Mouse (Mus musculus) CH12.LX (cell line): ENCODE data around the gene Bsn. TPM values are rescaled to one million over a fixed set of nuclear protein-coding genes. Genes with fewer than 3 reads are reported as not detected.

Source experiments
- DNase-seq: peaks from one replicate; pipeline ENCODE4 v3.0.0-alpha.2; 2013; ENCODE audit errors: extremely low read depth
- H3K27ac ChIP-seq: 2 replicates; pipeline ENCODE4 v1.5.1; 2012; ENCODE audit warnings: low read depth, mild to moderate bottlenecking, control low read depth, moderate library complexity; ENCODE audit not compliant: insufficient read depth
- H3K27me3 ChIP-seq: replicated peaks from 2 replicates; pipeline ENCODE3; 2012; ENCODE audit warnings: inconsistent platforms
- H3K36me3 ChIP-seq, 2 experiments: replicated peaks in 1 of 2; 2 replicates each; pipeline versions ENCODE3 to v1.6.1; 2012; ENCODE audit warnings: inconsistent platforms in 1 of 2, low read length in 1 of 2, mild to moderate bottlenecking in 1 of 2, mixed read lengths in 1 of 2, moderate library complexity in 1 of 2; ENCODE audit not compliant: control insufficient read depth in 1 of 2, insufficient read depth in 1 of 2
- H3K4me1 ChIP-seq, 2 experiments: 2 replicates each; pipeline ENCODE4 v1.6.1; 2012; ENCODE audit warnings: inconsistent platforms in 1 of 2, moderate library complexity in 1 of 2; ENCODE audit not compliant: insufficient read depth in 2 of 2, control insufficient read depth in 1 of 2
- H3K4me2 ChIP-seq: 2 replicates; pipeline ENCODE4 v1.6.1; 2012; ENCODE audit warnings: low read depth, mild to moderate bottlenecking, control low read depth; ENCODE audit not compliant: poor library complexity, insufficient read depth, severe bottlenecking
- H3K4me3 ChIP-seq, 3 experiments: fragments of 150-350 bp in 1 of 3; sonication (generic) in 1 of 3; replicated peaks in 1 of 3; 2 replicates each; pipeline versions ENCODE3 to v1.5.1; 2011 to 2012; ENCODE audit warnings: low read depth in 2 of 3, low read length in 2 of 3, mild to moderate bottlenecking in 2 of 3, moderate library complexity in 2 of 3, control low read depth in 1 of 3, improper control_type of control experiment in 1 of 3, inconsistent platforms in 1 of 3, mixed read lengths in 1 of 3; ENCODE audit not compliant: poor library complexity in 1 of 3
- H3K79me2 ChIP-seq: replicated peaks from 2 replicates; pipeline ENCODE4 v1.6.1; 2012; ENCODE audit warnings: mild to moderate bottlenecking, moderate library complexity; ENCODE audit not compliant: control insufficient read depth, poor library complexity, insufficient read depth, severe bottlenecking; ENCODE audit errors: extremely low read depth
- H3K9ac ChIP-seq: 2 replicates; pipeline ENCODE4 v1.6.1; 2012; ENCODE audit warnings: low read depth, mild to moderate bottlenecking, control low read depth, moderate library complexity; ENCODE audit not compliant: insufficient read depth
- H3K9me3 ChIP-seq: replicated peaks from 2 replicates; pipeline ENCODE3; 2012; ENCODE audit warnings: low read length, inconsistent platforms, mixed read lengths
- CTCF ChIP-seq, 2 experiments: IDR thresholded peaks in 1 of 2; conservative IDR thresholded peaks in 1 of 2; 2 replicates each; pipeline ENCODE4 v1.5.1; 2011 to 2012; ENCODE audit warnings: low read depth in 2 of 2, low read length in 2 of 2, improper control_type of control experiment in 1 of 2, inconsistent platforms in 1 of 2, mild to moderate bottlenecking in 1 of 2, moderate library complexity in 1 of 2
- E2F4 ChIP-seq: IDR thresholded peaks from 2 replicates; pipeline ENCODE4 v1.6.1; 2011; ENCODE audit warnings: low read depth, low read length, improper control_type of control experiment; ENCODE audit not compliant: insufficient replicate concordance
- EP300 ChIP-seq: IDR thresholded peaks from 2 replicates; pipeline ENCODE4 v1.6.1; 2011; ENCODE audit warnings: low read length, improper control_type of control experiment
- HCFC1 ChIP-seq: IDR thresholded peaks from 2 replicates; pipeline ENCODE4 v1.6.1; 2012; ENCODE audit warnings: low read depth, mild to moderate bottlenecking, inconsistent platforms, low read length, improper control_type of control experiment
- JUN ChIP-seq: IDR thresholded peaks from 2 replicates; pipeline ENCODE4 v1.6.1; 2011; ENCODE audit warnings: low read depth, mild to moderate bottlenecking, low read length, improper control_type of control experiment, moderate library complexity; ENCODE audit not compliant: insufficient read depth
- MAFK ChIP-seq: IDR thresholded peaks from 2 replicates; pipeline ENCODE4 v1.6.1; 2011; ENCODE audit warnings: low read length, improper control_type of control experiment; ENCODE audit not compliant: insufficient replicate concordance
- MAZ ChIP-seq: IDR thresholded peaks from 2 replicates; pipeline ENCODE4 v1.6.1; 2012; ENCODE audit warnings: low read depth, mild to moderate bottlenecking, inconsistent platforms, low read length, improper control_type of control experiment, moderate library complexity
- MXI1 ChIP-seq: IDR thresholded peaks from 2 replicates; pipeline ENCODE4 v1.6.1; 2011; ENCODE audit warnings: mild to moderate bottlenecking, low read depth, low read length, improper control_type of control experiment
- NELFE ChIP-seq: IDR thresholded peaks from 2 replicates; pipeline ENCODE4 v1.6.1; 2011; ENCODE audit warnings: low read depth, low read length, improper control_type of control experiment
- PAX5 ChIP-seq: IDR thresholded peaks from 2 replicates; pipeline ENCODE4 v1.6.1; 2012; ENCODE audit warnings: low read length, inconsistent platforms, mixed read lengths
- POLR2A ChIP-seq: IDR thresholded peaks from 2 replicates; pipeline ENCODE4 v1.6.1; 2011; ENCODE audit warnings: low read depth, mild to moderate bottlenecking, improper control_type of control experiment, low read length
- POLR2AphosphoS2 ChIP-seq: IDR thresholded peaks from 2 replicates; pipeline ENCODE4 v1.6.1; 2011; ENCODE audit warnings: low read depth, low read length, improper control_type of control experiment
- RAD21 ChIP-seq: IDR thresholded peaks from 2 replicates; pipeline ENCODE4 v1.6.1; 2011; ENCODE audit warnings: low read depth, mild to moderate bottlenecking, low read length, improper control_type of control experiment, moderate library complexity
- RCOR1 ChIP-seq: conservative IDR thresholded peaks from 2 replicates; pipeline ENCODE4 v1.6.1; 2012; ENCODE audit warnings: low read depth, mild to moderate bottlenecking, inconsistent platforms, low read length, improper control_type of control experiment
- SMC3 ChIP-seq: IDR thresholded peaks from 2 replicates; pipeline ENCODE4 v1.6.1; 2011; ENCODE audit warnings: low read depth, low read length, improper control_type of control experiment
- UBTF ChIP-seq: IDR thresholded peaks from 2 replicates; pipeline ENCODE4 v1.6.1; 2012; ENCODE audit warnings: low read depth, mild to moderate bottlenecking, inconsistent platforms, low read length, improper control_type of control experiment, moderate library complexity
- USF1 ChIP-seq: IDR thresholded peaks from 2 replicates; pipeline ENCODE4 v1.6.1; 2014; ENCODE audit warnings: low read depth, mild to moderate bottlenecking, inconsistent platforms, low read length, improper control_type of control experiment
- ZC3H11A ChIP-seq: IDR thresholded peaks from 2 replicates; pipeline ENCODE4 v1.6.1; 2012; ENCODE audit warnings: low read depth, mild to moderate bottlenecking, inconsistent platforms, low read length, improper control_type of control experiment
- ZMIZ1 ChIP-seq: IDR thresholded peaks from 2 replicates; pipeline ENCODE4 v1.6.1; 2012; ENCODE audit warnings: low read depth, mild to moderate bottlenecking, inconsistent platforms, low read length, improper control_type of control experiment
- dilution Hi-C: fragments of 300-500 bp; cut with MboI; formaldehyde crosslinking; loops from 2 replicates; pipeline ENCODE4 v1.14.3; 2020; ENCODE audit warnings: low sequenced_read_pairs; ENCODE audit not compliant: extremely low pct_unique_long_range_greater_than_20kb, extremely low pct_ligation_motif_present
- in situ Hi-C: fragments of 300-500 bp; cut with MboI; formaldehyde crosslinking; loops from 3 replicates; pipeline ENCODE4 v1.14.3; 2019; ENCODE audit warnings: low sequenced_read_pairs, low pct_ligation_motif_present, low pct_unique_long_range_greater_than_20kb, mixed read lengths
- polyA plus RNA-seq: library from polyadenylated mRNA; unstranded; fragments of >175 nt; gene quantifications from 2 replicates; pipeline ENCODE4 v1.2.1, GENCODE M21; 2012; ENCODE audit warnings: low read depth; ENCODE audit not compliant: insufficient read length
- total RNA-seq, 2 experiments: library from RNA; depleted of rRNA; stranded (reverse); fragments of 300-350 nt in 1 of 2; fragments of >200 nt in 1 of 2; gene quantifications; 2 replicates each; pipeline ENCODE4 v1.2.3; 2012 to 2014

Gene Bsn
- total and polyA plus RNA-seq, 3 experiments: 3.6 to 7.8 (median 4.4) TPM

GRCm38 (mm10) chr9:108069007-108069406 lies 121.2 kb downstream of the Bsn start:
- Histone ChIP-seq H3K79me2 (no peaks in the 10 kb centered on the region), H3K9ac (no peak overlapping the region), H3K36me3 (peaks cover 86 to 97% of the 10 kb centered on the region in 2 experiments), H3K4me3 (no peak overlapping the region), H3K4me1 (no peaks in the 10 kb centered on the region)
- dilution Hi-C loops: no loop called here
- in situ Hi-C loops: loop anchor here (5.0 kb wide), 1 partner anchor 157 kb away; no protein-coding TSS in a partner anchor
- TF ChIP-seq CTCF (conservative IDR thresholded peaks at IDR 0.05 in 1 of 2, IDR thresholded peaks at IDR 0.05 in 1 of 2; ENCODE audit: low read depth in 2 of 2, low read length in 2 of 2): no peak
- no peak for TF ChIP-seq POLR2AphosphoS2
- no peak for TF ChIP-seq POLR2A
- TF ChIP-seq MAZ: no peak
- TF ChIP-seq RCOR1: no peak
- no peak for TF ChIP-seq MXI1
- no peak for TF ChIP-seq HCFC1
- no peak for TF ChIP-seq E2F4
- TF ChIP-seq UBTF: no peak
- no peak for TF ChIP-seq EP300
- TF ChIP-seq SMC3: no peak
- TF ChIP-seq ZC3H11A: no peak
- no peak for TF ChIP-seq ZMIZ1
- TF ChIP-seq PAX5: no peak
- TF ChIP-seq, all 38 proteins: peak for 0
- H3K4me2 ChIP-seq: no peak overlapping the region
- no peaks in the 10 kb centered on the region for H3K9me3 ChIP-seq
- H3K27me3 ChIP-seq: no peaks in the 10 kb centered on the region
- H3K27ac ChIP-seq: no peak overlapping the region
- DNase-seq: no peak

- Histone ChIP-seq H3K4me2 (no peak overlapping the region), H3K27me3 (no peaks in the 10 kb centered on the region), H3K36me3 (peaks cover 90 to 98% of the 10 kb centered on the region in 2 experiments), H3K9me3 (no peaks in the 10 kb centered on the region), H3K79me2 (no peaks in the 10 kb centered on the region), H3K4me1 (no peaks in the 10 kb centered on the region), H3K27ac (no peak overlapping the region), H3K9ac (no peak overlapping the region), H3K4me3 (no peak overlapping the region)
- DNase-seq: peak; percentile 86
- in situ Hi-C loops (loop anchor here (5.0 kb wide), 1 partner anchor 156 kb away; no protein-coding TSS in a partner anchor), dilution Hi-C loops (no loop called here)
- TF ChIP-seq NELFE (0 out of 2 replicates have a peak, but pooled peaks have one; percentile 18), USF1 (no peak), MAFK (no peak), EP300 (no peak), SMC3 (peak; percentile 65), RAD21 (peak; percentile 77), JUN (no peak), CTCF (conservative IDR thresholded peaks at IDR 0.05 in 1 of 2, IDR thresholded peaks at IDR 0.05 in 1 of 2; ENCODE audit: low read depth in 2 of 2, low read length in 2 of 2) (peak; percentile 88 to 99)
Measured at GRCm38 (mm10) chr9:108067900-108068299, 122.3 kb downstream of the Bsn start.
